Mouse (Mus musculus): ENCODE results near the gene Ap1g2.

DNA sequence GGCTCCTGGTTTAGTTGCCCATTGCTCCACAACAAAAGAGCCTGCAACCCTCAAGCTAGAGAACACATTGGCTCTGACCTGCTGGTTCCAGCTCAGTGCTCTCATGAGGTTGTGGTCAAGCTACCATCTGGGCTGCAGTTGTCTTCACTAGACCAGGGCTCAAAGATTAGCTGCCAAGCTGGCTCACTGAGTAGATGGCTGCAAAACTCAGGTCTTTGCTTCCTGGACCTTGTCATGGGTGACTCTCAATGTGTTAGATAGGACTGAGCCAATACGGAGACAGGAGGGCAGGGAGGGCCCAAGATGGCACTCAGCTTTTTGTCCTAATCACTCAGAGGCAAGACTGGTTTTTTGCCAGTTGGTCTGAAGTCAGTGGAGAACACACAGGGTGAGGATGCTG is 39.9 kb upstream of the Ap1g2 start:
- TF ChIP-seq MYOD1 (IDR thresholded peaks at IDR 0.05; ENCODE audit: control insufficient read depth in 1 of 3, insufficient read length in 2 of 3, low read depth in 2 of 3) (no peak), TCF12 (IDR thresholded peaks at IDR 0.05; ENCODE audit: insufficient read depth, poor library complexity, severe bottlenecking) (no peak), POLR2A (IDR thresholded peaks at IDR 0.05; ENCODE audit: insufficient read length, low read depth) (no peak), E2F4 (IDR thresholded peaks at IDR 0.05; ENCODE audit: insufficient read depth) (no peak), POLR2AphosphoS2 (IDR thresholded peaks at IDR 0.05; ENCODE audit: insufficient read length, low read depth) (no peak)
